Mouse (Mus musculus) ES-Bruce4 (cell line): ENCODE measurements at regions not wholly inside any gene's neighbourhood (a gene's known extent, or its start where the extent isn't known, plus 50 kb on each side); places are given as distances from the start of the nearest gene placed in this dataset.

Source experiments
- H3K27ac ChIP-seq: 2 replicates; pipeline ENCODE4 v1.5.1; 2012; ENCODE audit warnings: low read length, inconsistent platforms; ENCODE audit not compliant: insufficient read depth
- H3K27me3 ChIP-seq: 2 replicates; pipeline ENCODE4 v1.6.1; 2012; ENCODE audit warnings: mild to moderate bottlenecking, low read length, inconsistent platforms; ENCODE audit not compliant: control insufficient read depth, poor library complexity, insufficient read depth, severe bottlenecking
- H3K36me3 ChIP-seq: 2 replicates; pipeline ENCODE4 v1.6.1; 2012; ENCODE audit warnings: inconsistent platforms, mild to moderate bottlenecking, low read length, moderate library complexity; ENCODE audit not compliant: control insufficient read depth, poor library complexity, insufficient read depth, severe bottlenecking
- H3K4me1 ChIP-seq: one replicate; pipeline ENCODE4 v1.8.1; 2011; ENCODE audit warnings: low read length; ENCODE audit not compliant: control insufficient read depth, insufficient read depth
- H3K4me3 ChIP-seq: 2 replicates; pipeline ENCODE4 v1.5.1; 2011; ENCODE audit warnings: low read depth, mild to moderate bottlenecking, low read length
- H3K9ac ChIP-seq: 2 replicates; pipeline ENCODE4 v1.6.1; 2012; ENCODE audit warnings: low read depth, mild to moderate bottlenecking, inconsistent platforms; ENCODE audit not compliant: poor library complexity, severe bottlenecking
- H3K9me3 ChIP-seq: replicated peaks from 2 replicates; pipeline ENCODE4 v1.6.1; 2012; ENCODE audit warnings: mild to moderate bottlenecking, low read length, inconsistent platforms; ENCODE audit not compliant: control insufficient read depth, poor library complexity, insufficient read depth, severe bottlenecking
- CTCF ChIP-seq: IDR thresholded peaks from one replicate; pipeline ENCODE4 v1.8.1; 2011; ENCODE audit warnings: low read depth, low read length
- EP300 ChIP-seq: IDR thresholded peaks from 2 replicates; pipeline ENCODE4 v1.6.1; 2011; ENCODE audit warnings: low read depth, low read length; ENCODE audit not compliant: insufficient read depth
- POLR2A ChIP-seq: IDR thresholded peaks from one replicate; pipeline ENCODE4 v1.8.1; 2011; ENCODE audit warnings: low read length; ENCODE audit not compliant: insufficient read depth

DNA sequence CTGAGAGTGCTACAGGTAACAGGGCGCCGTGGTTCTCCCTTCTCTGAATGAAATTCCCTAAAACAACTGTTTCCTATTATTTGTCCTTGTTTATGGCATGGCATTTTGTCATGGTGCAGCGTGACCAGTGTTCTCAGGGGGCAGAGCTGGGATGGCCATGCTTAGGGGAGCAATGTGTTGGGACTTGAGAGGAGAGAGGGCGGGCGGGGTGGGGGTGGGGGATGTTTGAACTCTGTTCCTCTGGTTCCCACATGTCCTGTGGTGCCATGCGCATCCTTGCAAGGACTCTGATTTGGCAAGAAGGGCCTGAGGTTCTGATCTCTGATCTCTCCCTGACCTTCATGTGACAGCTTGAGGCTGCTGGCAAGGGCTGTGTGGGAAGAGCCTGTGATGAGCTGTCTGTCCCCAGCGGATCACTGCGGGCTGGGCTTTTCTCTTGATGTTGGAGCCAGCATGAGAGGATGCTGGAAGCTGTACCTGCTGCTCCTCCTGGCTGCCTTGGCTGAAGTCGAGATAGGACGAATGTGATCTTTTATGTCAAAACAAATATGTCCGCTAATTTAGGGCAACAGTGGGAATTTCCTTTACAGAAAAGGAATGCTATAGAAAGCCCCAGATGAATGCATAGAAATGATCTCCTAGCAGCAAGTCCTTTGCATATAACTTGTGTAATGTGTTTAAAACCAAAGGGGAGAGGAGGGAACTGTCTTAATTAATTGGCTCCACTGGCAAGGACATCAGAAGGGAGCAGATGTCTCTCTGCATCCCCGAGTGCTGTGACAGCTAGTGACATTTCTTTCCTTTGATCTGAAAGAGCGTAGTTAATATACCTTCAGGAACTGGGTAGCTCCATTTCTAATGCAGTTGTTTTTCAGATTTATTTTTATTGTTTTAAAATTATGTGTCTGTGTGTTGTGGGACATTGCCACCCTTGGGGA, 255.2 kb upstream of the Pde3a start:
- Histone ChIP-seq H3K36me3 (no peaks in the 10 kb centered on the region), H3K9me3 (peaks cover 13% of the 10 kb centered on the region), H3K27ac (no peak overlapping the region), H3K4me3 (no peak overlapping the region), H3K4me1 (no peaks in the 10 kb centered on the region), H3K9ac (no peak overlapping the region), H3K27me3 (no peaks in the 10 kb centered on the region)
- TF ChIP-seq EP300: no peak
- TF ChIP-seq POLR2A: no peak
- no peak for TF ChIP-seq CTCF

DNA sequence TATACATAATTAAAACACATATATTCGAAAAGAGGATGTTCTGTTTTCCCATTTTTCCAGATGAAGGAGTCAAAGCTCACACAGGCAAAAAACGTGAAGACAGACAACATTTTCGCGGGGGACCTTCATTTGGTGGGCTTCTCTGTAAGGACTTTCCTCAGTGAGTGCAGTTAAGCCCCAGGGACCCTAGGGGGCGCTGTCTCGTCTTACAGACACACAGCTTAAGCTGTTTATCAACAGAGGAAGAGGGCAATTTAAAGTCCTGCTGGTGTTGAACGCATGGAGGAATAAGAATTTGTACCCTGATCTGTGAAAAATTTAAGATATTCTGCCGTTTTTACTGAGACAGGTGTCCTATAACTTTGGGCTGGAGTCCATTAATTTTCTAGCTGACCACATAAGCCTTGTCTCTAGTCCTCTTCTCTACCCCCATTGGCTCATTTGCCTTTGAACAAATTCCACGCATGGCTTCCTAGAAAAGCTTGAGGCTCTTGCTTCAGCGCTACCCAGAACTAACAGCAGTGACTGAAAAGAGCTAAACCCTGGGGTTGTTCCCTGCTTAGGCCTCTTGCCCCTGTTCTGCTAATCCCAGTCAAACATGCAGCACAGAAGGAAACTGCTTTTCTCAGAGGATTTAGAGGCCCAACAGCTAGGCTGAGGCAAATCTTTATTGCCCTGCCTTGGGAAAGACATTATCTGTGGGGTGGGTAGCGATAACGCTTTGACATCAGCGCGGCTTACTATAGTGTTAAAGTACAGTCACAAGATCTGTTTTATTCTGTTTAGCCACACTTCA, 253.5 kb upstream of the Pde3a start:
- H3K36me3 ChIP-seq: no peaks in the 10 kb centered on the region
- no peak overlapping the region for H3K9ac ChIP-seq
- H3K27ac ChIP-seq: no peak overlapping the region
- no peak for TF ChIP-seq POLR2A
- TF ChIP-seq CTCF: peak; percentile 41
- no peak overlapping the region for H3K4me3 ChIP-seq
- H3K9me3 ChIP-seq: peaks cover 13% of the 10 kb centered on the region
- H3K27me3 ChIP-seq: no peaks in the 10 kb centered on the region
- no peaks in the 10 kb centered on the region for H3K4me1 ChIP-seq

GRCm38 (mm10) chr6:140998069-140998468, 251.0 kb upstream of the Pde3a start:
- Histone ChIP-seq H3K36me3 (no peaks in the 10 kb centered on the region), H3K4me1 (no peaks in the 10 kb centered on the region), H3K9me3 (peaks cover 6% of the 10 kb centered on the region), H3K9ac (no peak overlapping the region), H3K4me3 (no peak overlapping the region), H3K27ac (no peak overlapping the region), H3K27me3 (no peaks in the 10 kb centered on the region)
- no peak for TF ChIP-seq EP300

DNA sequence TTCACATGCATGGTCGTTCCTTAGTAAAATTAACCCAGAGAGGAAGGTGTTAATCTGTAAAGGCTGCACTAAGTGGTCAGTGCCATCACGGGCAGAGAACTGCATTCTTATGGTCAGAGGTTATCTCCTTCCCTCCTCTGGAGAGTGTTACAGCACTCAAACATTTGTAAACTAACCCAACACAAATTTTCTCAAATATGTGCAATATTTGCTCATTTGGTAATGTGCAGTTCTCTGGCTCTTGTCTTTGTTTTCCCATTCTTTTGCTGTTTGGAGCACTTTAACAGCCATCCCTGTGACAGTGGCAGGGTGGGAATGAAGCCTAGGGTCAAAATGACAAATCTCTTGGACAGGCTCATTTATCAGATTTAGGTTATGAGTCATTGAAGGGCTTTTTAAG, 248.5 kb upstream of the Pde3a start:
- Histone ChIP-seq H3K4me3 (no peak overlapping the region), H3K27me3 (no peaks in the 10 kb centered on the region), H3K36me3 (no peaks in the 10 kb centered on the region), H3K9ac (no peak overlapping the region), H3K27ac (no peak overlapping the region), H3K4me1 (no peaks in the 10 kb centered on the region), H3K9me3 (peaks cover 6% of the 10 kb centered on the region)
- no peak for TF ChIP-seq CTCF
- no peak for TF ChIP-seq EP300
- no peak for TF ChIP-seq POLR2A

DNA sequence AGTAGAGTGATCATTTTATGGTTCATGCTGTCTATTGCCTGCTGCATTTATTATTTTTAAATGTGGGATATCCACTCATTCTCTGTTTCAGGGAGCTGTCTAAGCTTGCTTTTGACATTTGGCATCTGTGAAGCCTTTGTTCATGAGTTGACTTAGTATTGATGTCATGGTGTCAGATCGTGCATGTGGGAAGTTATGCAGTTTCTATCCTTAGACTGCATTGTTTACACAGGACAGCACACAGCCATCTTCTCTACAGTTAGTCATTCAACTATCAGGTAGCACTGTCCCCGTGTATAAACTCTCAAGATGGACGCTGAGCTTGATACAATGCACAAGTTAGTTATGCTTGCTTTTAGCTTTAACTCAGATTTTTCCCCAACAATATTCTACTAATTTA, 247.8 kb upstream of the Pde3a start:
- Histone ChIP-seq H3K9me3 (peaks cover 6% of the 10 kb centered on the region), H3K4me3 (no peak overlapping the region), H3K4me1 (no peaks in the 10 kb centered on the region), H3K27ac (no peak overlapping the region), H3K9ac (no peak overlapping the region), H3K36me3 (no peaks in the 10 kb centered on the region), H3K27me3 (no peaks in the 10 kb centered on the region)
- TF ChIP-seq EP300 (no peak), POLR2A (no peak), CTCF (no peak)

- H3K27me3 ChIP-seq: no peaks in the 10 kb centered on the region
- no peak for TF ChIP-seq EP300
These were observed 233.9 kb upstream of the Pde3a start for GRCm38 (mm10) chr6:141015055-141015681.

More at GRCm38 (mm10) chr6:141015055-141015681, 233.9 kb upstream of the Pde3a start:
- no peak overlapping the region for H3K4me3 ChIP-seq
- H3K9ac ChIP-seq: no peak overlapping the region
- H3K9me3 ChIP-seq: no peaks in the 10 kb centered on the region
- no peaks in the 10 kb centered on the region for H3K36me3 ChIP-seq
- no peak overlapping the region for H3K27ac ChIP-seq
- no peaks in the 10 kb centered on the region for H3K4me1 ChIP-seq
